Mouse (Mus musculus) MEL (cell line): ENCODE data around the gene Mypop. TPM values are rescaled to one million over a fixed set of nuclear protein-coding genes. Genes with fewer than 3 reads are reported as not detected.

ENCODE experiments used
- DNase-seq: peaks from one replicate; pipeline ENCODE4 v3.0.0; 2011; ENCODE audit warnings: low read depth, low spot score
- H3K27ac ChIP-seq: 2 replicates; pipeline ENCODE4 v1.5.1; 2012; ENCODE audit warnings: low read depth, mild to moderate bottlenecking, control low read depth, low read length, moderate library complexity; ENCODE audit not compliant: control insufficient read depth
- H3K27me3 ChIP-seq, 2 experiments: fragments of 150-350 bp in 1 of 2; sonication (generic) in 1 of 2; 2 replicates each; pipeline ENCODE4 v1.6.1; 2012; ENCODE audit warnings: low read length in 2 of 2, mild to moderate bottlenecking in 2 of 2, improper control_type of control experiment in 1 of 2, moderate library complexity in 1 of 2; ENCODE audit not compliant: insufficient read depth in 2 of 2, control insufficient read depth in 1 of 2
- H3K36me3 ChIP-seq, 2 experiments: 2 replicates each; pipeline ENCODE4 v1.6.1; 2012 to 2014; ENCODE audit warnings: low read length in 2 of 2, improper control_type of control experiment in 1 of 2, inconsistent platforms in 1 of 2, mild to moderate bottlenecking in 1 of 2; ENCODE audit not compliant: insufficient read depth in 2 of 2, control insufficient read depth in 1 of 2
- H3K4me1 ChIP-seq, 2 experiments: fragments of 150-350 bp in 1 of 2; sonication (generic) in 1 of 2; 2 replicates each; pipeline ENCODE4 v1.6.1; 2012; ENCODE audit warnings: low read length in 2 of 2, improper control_type of control experiment in 1 of 2, mild to moderate bottlenecking in 1 of 2; ENCODE audit not compliant: insufficient read depth in 2 of 2, control insufficient read depth in 1 of 2
- H3K4me3 ChIP-seq, 2 experiments: fragments of 150-350 bp in 1 of 2; sonication (generic) in 1 of 2; 2 replicates each; pipeline ENCODE4 v1.5.1; 2012; ENCODE audit warnings: low read depth in 2 of 2, low read length in 2 of 2, mild to moderate bottlenecking in 2 of 2, moderate library complexity in 2 of 2, control low read depth in 1 of 2, improper control_type of control experiment in 1 of 2; ENCODE audit not compliant: control insufficient read depth in 1 of 2, insufficient read depth in 1 of 2
- H3K79me2 ChIP-seq: 2 replicates; pipeline ENCODE4 v1.6.1; 2012; ENCODE audit warnings: mild to moderate bottlenecking, low read length, moderate library complexity; ENCODE audit not compliant: control insufficient read depth, poor library complexity, insufficient read depth
- H3K9ac ChIP-seq: 2 replicates; pipeline ENCODE4 v1.6.1; 2012; ENCODE audit warnings: low read depth, mild to moderate bottlenecking, control low read depth, low read length, moderate library complexity; ENCODE audit not compliant: control insufficient read depth, poor library complexity, severe bottlenecking
- H3K9me3 ChIP-seq: fragments of 150-350 bp; sonication (generic); replicated peaks from 2 replicates; pipeline ENCODE4 v1.6.1; 2012; ENCODE audit warnings: mild to moderate bottlenecking, low read length, improper control_type of control experiment, moderate library complexity; ENCODE audit not compliant: insufficient read depth
- ELF1 ChIP-seq: IDR thresholded peaks from 2 replicates; pipeline ENCODE4 v1.6.1; 2014; ENCODE audit warnings: low read depth, mild to moderate bottlenecking, inconsistent platforms, low read length, improper control_type of control experiment, moderate library complexity
- GATA1 ChIP-seq: IDR thresholded peaks from 2 replicates; pipeline ENCODE4 v1.6.1; 2011; ENCODE audit warnings: low read depth, low read length, improper control_type of control experiment
- JUND ChIP-seq: IDR thresholded peaks from 2 replicates; pipeline ENCODE4 v1.6.1; 2011; ENCODE audit warnings: low read depth, mild to moderate bottlenecking, improper control_type of control experiment, low read length
- MAX ChIP-seq: IDR thresholded peaks from 2 replicates; pipeline ENCODE4 v1.6.1; 2011; ENCODE audit warnings: low read length, improper control_type of control experiment
- MXI1 ChIP-seq: IDR thresholded peaks from 2 replicates; pipeline ENCODE4 v1.6.1; 2011; ENCODE audit warnings: mild to moderate bottlenecking, low read depth, low read length, improper control_type of control experiment
- POLR2AphosphoS2 ChIP-seq: IDR thresholded peaks from 2 replicates; pipeline ENCODE4 v1.6.1; 2011; ENCODE audit warnings: low read length, improper control_type of control experiment
- SMC3 ChIP-seq: IDR thresholded peaks from 2 replicates; pipeline ENCODE4 v1.6.1; 2011; ENCODE audit warnings: low read depth, low read length, improper control_type of control experiment
- TCF12 ChIP-seq: IDR thresholded peaks from 2 replicates; pipeline ENCODE4 v1.6.1; 2014; ENCODE audit warnings: low read depth, mild to moderate bottlenecking, inconsistent platforms, low read length, improper control_type of control experiment, moderate library complexity
- USF2 ChIP-seq, 2 experiments: IDR thresholded peaks; 2 replicates each; pipeline ENCODE4 v1.6.1; 2011 to 2012; ENCODE audit warnings: improper control_type of control experiment in 2 of 2, low read length in 2 of 2, borderline replicate concordance in 1 of 2, inconsistent platforms in 1 of 2, low read depth in 1 of 2, mild to moderate bottlenecking in 1 of 2; ENCODE audit not compliant: insufficient read depth in 1 of 2
- ZMIZ1 ChIP-seq: IDR thresholded peaks from 2 replicates; pipeline ENCODE4 v1.6.1; 2012; ENCODE audit warnings: low read depth, mild to moderate bottlenecking, inconsistent platforms, low read length, improper control_type of control experiment, moderate library complexity
- ZNF384 ChIP-seq: IDR thresholded peaks from 2 replicates; pipeline ENCODE4 v1.6.1; 2012; ENCODE audit warnings: low read depth, mild to moderate bottlenecking, inconsistent platforms, low read length, improper control_type of control experiment
- polyA plus RNA-seq, 2 experiments: library from polyadenylated mRNA; stranded (reverse) in 1 of 2; unstranded in 1 of 2; fragments of >175 nt in 1 of 2; fragments of >200 nt in 1 of 2; gene quantifications; 2 replicates each; pipeline versions ENCODE4 v1.2.1 to v1.2.4; 2012; ENCODE audit warnings: low replicate concordance in 2 of 2, low read depth in 1 of 2; ENCODE audit not compliant: insufficient read length in 2 of 2, insufficient read depth in 1 of 2, missing spikeins in 1 of 2
- total RNA-seq: library from RNA; depleted of rRNA; stranded (reverse); fragments of 300-350 nt; gene quantifications from 2 replicates; pipeline ENCODE4 v1.2.3, GENCODE M21; 2012

Gene Mypop
- total and polyA plus RNA-seq, 3 experiments = 1.2 to 6.5 TPM; not detected in 1

GRCm38 (mm10) chr7:19006476-19006875 lies 15.4 kb downstream of the Mypop start (continued):
- no peak for TF ChIP-seq ZNF384
- no peak for TF ChIP-seq ZMIZ1
- TF ChIP-seq ELF1 = no peak
- no peak for TF ChIP-seq GATA1
- TF ChIP-seq, all 39 proteins: peak for 8

- Histone ChIP-seq H3K27me3 (no peaks in the 10 kb centered on the region), H3K9me3 (no peaks in the 10 kb centered on the region), H3K27ac (no peak overlapping the region), H3K4me3 (no peak overlapping the region), H3K9ac (no peak overlapping the region), H3K4me1 (peaks cover under 1 to 16% of the 10 kb centered on the region in 2 experiments; a peak in 3 of 4 replicates), H3K79me2 (peaks cover 23% of the 10 kb centered on the region), H3K36me3 (peaks cover 0 to 9% of the 10 kb centered on the region in 2 experiments; a peak in 3 of 4 replicates)
- TF ChIP-seq POLR2AphosphoS2 = peak; percentile 70
- TF ChIP-seq SMC3 = no peak
- 0 out of 2 replicates have a peak, but pooled peaks have one; percentile 12 for TF ChIP-seq TCF12
- TF ChIP-seq MXI1 = no peak
- no peak for DNase-seq
Observed at GRCm38 (mm10) chr7:19007026-19007977, 16.3 kb downstream of the Mypop start.

GRCm38 (mm10) chr7:19010581-19010980 lies 19.5 kb downstream of the Mypop start:
- Histone ChIP-seq H3K79me2 (peaks cover 6% of the 10 kb centered on the region), H3K27me3 (no peaks in the 10 kb centered on the region), H3K4me3 (no peak overlapping the region), H3K27ac (no peak overlapping the region), H3K4me1 (peaks cover 0 to 8% of the 10 kb centered on the region in 2 experiments; a peak in 2 of 4 replicates), H3K9me3 (no peaks in the 10 kb centered on the region), H3K9ac (no peak overlapping the region), H3K36me3 (peaks cover 0 to 7% of the 10 kb centered on the region in 2 experiments; a peak in 3 of 4 replicates)
- DNase-seq = no peak
- no peak for TF ChIP-seq MAX
- TF ChIP-seq SMC3 = no peak
- no peak for TF ChIP-seq JUND
- no peak for TF ChIP-seq USF2 (IDR thresholded peaks at IDR 0.05; ENCODE audit: borderline replicate concordance in 1 of 2, insufficient read depth in 1 of 2, low read depth in 1 of 2, low read length in 2 of 2)
